Mouse (Mus musculus) embryo, embryonic 10.5 days (tissue): ENCODE data around the gene Timm10b.

ENCODE experiments used
- DNase-seq: peaks from one replicate; pipeline ENCODE4 v3.0.0-alpha.2; 2015; ENCODE audit warnings: low spot score

Timm10b gene

GRCm38 (mm10) chr7:105640894-105641255 is 1.0 kb downstream of the Timm10b start:
- DNase-seq = peak; percentile 35

- no peak for DNase-seq
Observed at GRCm38 (mm10) chr7:105641936-105642335, 2.1 kb downstream of the Timm10b start.

GRCm38 (mm10) chr7:105650639-105651435 is 11.0 kb downstream of the Timm10b start, which contains the start of gene Dnhd1:
Dnhd1 (plus strand) TSS chr7:105650827.
- DNase-seq = peak; percentile 88

- peak; percentile 28 for DNase-seq
Observed at GRCm38 (mm10) chr7:105685541-105686197, 45.8 kb downstream of the Timm10b start.

- DNase-seq = no peak
Observed at GRCm38 (mm10) chr7:105690875-105691274, 51.0 kb downstream of the Timm10b start.
